Mouse (Mus musculus) B cell, adult 2 months (primary cell): ENCODE results near the gene Krtap14.

Source experiments
- DNase-seq, 2 experiments: peaks; one replicate each; pipeline ENCODE4 v3.0.0; 2022

Krtap14 gene

GRCm38 (mm10) chr16:88826095-88826652 is at the start of gene Krtap14:
Gene Krtap14 (minus strand): TSS chr16:88826145.
- DNase-seq, result no peak

- DNase-seq, result no peak
Measured at GRCm38 (mm10) chr16:88874169-88874568, 48.2 kb upstream of the Krtap14 start, which contains the start of gene Krtap19-2. Gene Krtap19-2 (minus strand): TSS chr16:88874269.

- no peak for DNase-seq
Measured at GRCm38 (mm10) chr16:88869311-88869710, 43.4 kb upstream of the Krtap14 start, which contains the start of gene Krtap19-1. Gene Krtap19-1 (minus strand): TSS chr16:88869411.

- no peak for DNase-seq
Measured at GRCm38 (mm10) chr16:88864887-88865407, 39.0 kb upstream of the Krtap14 start.

- peak in 1 of 2 experiments; percentile 3 for DNase-seq
Measured at GRCm38 (mm10) chr16:88851450-88851849, 25.5 kb upstream of the Krtap14 start.

- no peak for DNase-seq
Measured at GRCm38 (mm10) chr16:88848558-88848957, 22.6 kb upstream of the Krtap14 start.

GRCm38 (mm10) chr16:88847363-88847762 is 21.4 kb upstream of the Krtap14 start:
- no peak for DNase-seq

GRCm38 (mm10) chr16:88826978-88827377 is 1.0 kb upstream of the Krtap14 start:
- DNase-seq, result no peak

- DNase-seq, result no peak
Measured at GRCm38 (mm10) chr16:88823736-88824135, 2.2 kb downstream of the Krtap14 start.

- DNase-seq, result no peak
Measured at GRCm38 (mm10) chr16:88820066-88820465, 5.9 kb downstream of the Krtap14 start, which contains the start of gene Krtap15. Gene Krtap15 (plus strand): TSS chr16:88820215.

GRCm38 (mm10) chr16:88811827-88812226 is 14.1 kb downstream of the Krtap14 start, which contains the start of gene Gm20741:
Gene Gm20741 (minus strand): TSS chr16:88812220.
- no peak for DNase-seq

GRCm38 (mm10) chr16:88786786-88787185 is 39.2 kb downstream of the Krtap14 start:
- DNase-seq, result no peak

- DNase-seq, result no peak
Measured at GRCm38 (mm10) chr16:88777596-88777995, 48.3 kb downstream of the Krtap14 start, which contains the start of gene Gm5965. Gene Gm5965 (plus strand): TSS chr16:88777896.

- no peak for DNase-seq
Measured at GRCm38 (mm10) chr16:88774106-88774505, 51.8 kb downstream of the Krtap14 start, which contains the start of gene 2310057N15Rik. Gene 2310057N15Rik (minus strand): TSS chr16:88774206.
